Mouse (Mus musculus) heart, embryonic 14.5 days (tissue): ENCODE results near the gene Acss3. TPM values are rescaled to one million over a fixed set of nuclear protein-coding genes. Genes with fewer than 3 reads are reported as not detected.

Source experiments
- ATAC-seq: fragments of 200-750 bp; cut with Nextera tagmentation; 2 replicates; pipeline ENCODE4 v1.8.0; 2017; ENCODE audit warnings: low read depth, moderate TSS enrichment; ENCODE audit not compliant: insufficient number of reproducible peaks, insufficient read depth, low FRiP score
- H3K27ac ChIP-seq, 2 experiments: fragments of 200-500 bp in 1 of 2; fragments of 300-500 bp in 1 of 2; sonication (generic) in 1 of 2; replicated peaks in 1 of 2; 2 replicates each; pipeline ENCODE4 v1.5.1; 2012 to 2014; ENCODE audit warnings: low read depth in 2 of 2, low read length in 2 of 2, control low read depth in 1 of 2, mild to moderate bottlenecking in 1 of 2, mixed read lengths in 1 of 2; ENCODE audit not compliant: control insufficient read depth in 1 of 2, insufficient read depth in 1 of 2
- H3K27me3 ChIP-seq: fragments of 300-500 bp; sonication (generic); 2 replicates; pipeline ENCODE4 v1.6.1; 2014; ENCODE audit warnings: mild to moderate bottlenecking, low read length, control low read depth; ENCODE audit not compliant: control insufficient read depth, insufficient read depth
- H3K36me3 ChIP-seq: fragments of 300-500 bp; sonication (generic); 2 replicates; pipeline ENCODE4 v1.6.1; 2014; ENCODE audit warnings: mild to moderate bottlenecking, control low read depth, low read length, mixed read lengths; ENCODE audit not compliant: control insufficient read depth, insufficient read depth
- H3K4me1 ChIP-seq, 2 experiments: fragments of 200-500 bp in 1 of 2; fragments of 300-500 bp in 1 of 2; sonication (generic) in 1 of 2; 2 replicates each; pipeline ENCODE4 v1.6.1; 2012 to 2014; ENCODE audit warnings: low read length in 2 of 2, control low read depth in 1 of 2, mixed read lengths in 1 of 2; ENCODE audit not compliant: control insufficient read depth in 2 of 2, insufficient read depth in 2 of 2
- H3K4me2 ChIP-seq: fragments of 300-500 bp; sonication (generic); 2 replicates; pipeline ENCODE4 v1.6.1; 2014; ENCODE audit warnings: mild to moderate bottlenecking, low read length
- H3K4me3 ChIP-seq, 2 experiments: fragments of 200-500 bp in 1 of 2; fragments of 300-500 bp in 1 of 2; sonication (generic) in 1 of 2; 2 replicates each; pipeline ENCODE4 v1.5.1; 2012 to 2014; ENCODE audit warnings: low read length in 2 of 2, mild to moderate bottlenecking in 2 of 2, control low read depth in 1 of 2, low read depth in 1 of 2, moderate library complexity in 1 of 2; ENCODE audit not compliant: control insufficient read depth in 1 of 2, insufficient read depth in 1 of 2
- H3K9ac ChIP-seq: fragments of 300-500 bp; sonication (generic); 2 replicates; pipeline ENCODE4 v1.6.1; 2014; ENCODE audit warnings: mild to moderate bottlenecking, low read length
- H3K9me3 ChIP-seq: fragments of 300-500 bp; sonication (generic); 2 replicates; pipeline ENCODE4 v1.6.1; 2016; ENCODE audit warnings: low read length, control low read depth; ENCODE audit not compliant: control insufficient read depth
- WGBS: fragments of 180-500 bp; shearing (Covaris S2); extraction: QIAGEN DNeasy Blood & Tissue Kit; methylation state at CpG from one replicate; pipeline ENCODE4 v1.1.7; 2014; 5-methylcytosine and 5-hydroxymethylcytosine counted together
- polyA plus RNA-seq: library from polyadenylated mRNA; unstranded; fragments of >200 nt; fragmentation: Nextera tagmentation; extraction: Ambion mirVana; gene quantifications from 2 replicates; pipeline ENCODE4 v1.2.1, GENCODE M21; 2014

The Acss3 gene
- polyA plus RNA-seq, 1 experiment from 2014 or later, result 4.1 TPM

- H3K9ac ChIP-seq, result no peak overlapping the region
- no peak for ATAC-seq
- WGBS, result 85% methylated on average over 2 of the region's 2 CpGs
- H3K4me2 ChIP-seq, result no peak overlapping the region
- H3K27ac ChIP-seq, result no peak overlapping the region
- H3K36me3 ChIP-seq, result no peaks in the 10 kb centered on the region
- no peaks in the 10 kb centered on the region for H3K9me3 ChIP-seq
- H3K4me1 ChIP-seq, result no peaks in the 10 kb centered on the region
- H3K4me3 ChIP-seq, result no peak overlapping the region
- H3K27me3 ChIP-seq, result no peaks in the 10 kb centered on the region
These were observed 125.3 kb downstream of the Acss3 start for GRCm38 (mm10) chr10:106998052-106998625.

- Histone ChIP-seq H3K4me3 (no peak overlapping the region), H3K9ac (no peak overlapping the region), H3K9me3 (no peaks in the 10 kb centered on the region), H3K27ac (no peak overlapping the region), H3K4me2 (no peak overlapping the region), H3K36me3 (no peaks in the 10 kb centered on the region), H3K4me1 (no peaks in the 10 kb centered on the region), H3K27me3 (no peaks in the 10 kb centered on the region)
- no peak for ATAC-seq
- 80% methylated on average over 4 of the region's 4 CpGs for WGBS
These were observed 134.0 kb downstream of the Acss3 start for GRCm38 (mm10) chr10:106989478-106989877.

DNA sequence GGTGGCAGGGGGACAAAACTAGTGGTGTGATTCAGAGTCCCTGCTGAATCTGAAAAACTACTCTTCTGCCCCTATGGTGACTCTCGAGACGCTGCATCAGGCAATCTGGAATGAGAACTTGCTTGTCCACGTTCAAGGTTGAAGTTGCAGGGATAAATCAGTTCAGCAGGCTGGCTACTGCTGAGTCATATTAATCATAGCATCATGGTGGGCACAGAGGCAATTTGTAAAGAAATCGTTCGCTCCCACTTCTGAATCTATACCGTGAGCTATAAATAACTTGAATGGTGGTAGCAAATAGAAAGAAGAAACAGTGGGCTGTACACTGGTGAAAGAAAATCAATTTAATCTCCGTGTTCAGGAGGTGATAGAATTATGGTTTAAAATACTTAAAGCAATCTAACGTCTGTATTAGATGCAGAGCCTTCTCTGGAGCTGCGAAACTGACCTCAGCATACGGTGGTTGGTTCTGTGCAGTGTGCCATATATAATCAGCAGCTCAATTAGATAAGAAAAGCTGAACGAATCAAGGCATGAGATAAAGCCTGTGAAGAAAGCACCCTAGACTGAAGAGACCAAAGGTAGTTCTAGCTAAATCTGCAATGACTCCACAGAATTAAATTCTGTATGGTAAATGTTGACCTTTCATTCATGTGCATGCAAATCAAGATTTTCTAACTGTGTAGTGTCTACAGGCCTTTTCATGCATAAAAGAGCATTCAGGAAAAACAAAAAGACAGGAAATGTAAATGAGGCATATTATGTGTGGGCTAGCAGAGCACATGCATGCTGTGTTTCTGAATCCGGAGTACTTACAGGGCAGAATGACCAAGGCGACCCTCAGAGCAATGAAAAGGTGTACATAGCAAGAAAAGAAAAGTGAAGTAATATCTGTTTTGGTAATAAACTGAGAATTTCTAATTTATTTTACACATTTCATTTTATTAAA, 148.0 kb downstream of the Acss3 start:
- no peak overlapping the region for H3K27ac ChIP-seq
- no peak overlapping the region for H3K9ac ChIP-seq
- H3K4me1 ChIP-seq, result no peaks in the 10 kb centered on the region
- ATAC-seq, result no peak
- no peak overlapping the region for H3K4me2 ChIP-seq
- no peaks in the 10 kb centered on the region for H3K36me3 ChIP-seq
- WGBS, result 62% methylated on average over 13 of the region's 13 CpGs
- no peaks in the 10 kb centered on the region for H3K9me3 ChIP-seq
- no peaks in the 10 kb centered on the region for H3K27me3 ChIP-seq
- no peak overlapping the region for H3K4me3 ChIP-seq

- WGBS, result 81% methylated on average over 3 of the region's 3 CpGs
These were observed 164.4 kb downstream of the Acss3 start for GRCm38 (mm10) chr10:106959026-106959425.

DNA sequence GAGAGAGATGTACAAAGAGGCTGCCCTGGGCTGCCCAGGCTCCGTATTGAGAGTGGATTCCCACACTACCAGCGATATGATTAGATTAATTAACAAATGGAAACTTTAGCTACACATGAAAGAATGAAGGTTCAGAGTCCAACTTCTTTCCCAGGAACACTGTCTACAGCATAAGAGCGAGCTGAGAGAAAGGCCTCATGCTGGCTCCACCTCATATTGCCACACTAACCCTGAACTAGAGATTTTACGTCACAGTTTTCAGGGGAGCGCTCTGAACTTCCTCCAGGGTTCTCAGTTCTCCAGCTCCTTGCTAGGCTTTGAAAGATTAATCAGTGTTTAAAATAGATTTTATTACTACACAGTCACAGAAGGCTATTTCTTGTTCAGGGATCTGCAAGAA, 182.1 kb downstream of the Acss3 start:
- Histone ChIP-seq H3K27me3 (no peaks in the 10 kb centered on the region), H3K4me2 (no peak overlapping the region), H3K9me3 (no peaks in the 10 kb centered on the region), H3K27ac (no peak overlapping the region), H3K4me1 (no peaks in the 10 kb centered on the region), H3K9ac (no peak overlapping the region), H3K4me3 (no peak overlapping the region), H3K36me3 (no peaks in the 10 kb centered on the region)
- 71% methylated on average over 5 of the region's 5 CpGs for WGBS
- ATAC-seq, result no peak

More at GRCm38 (mm10) chr10:106959026-106959425, 164.4 kb downstream of the Acss3 start:
- H3K4me2 ChIP-seq, result no peak overlapping the region
- no peaks in the 10 kb centered on the region for H3K36me3 ChIP-seq
- H3K4me3 ChIP-seq, result no peak overlapping the region
- no peak for ATAC-seq
- no peaks in the 10 kb centered on the region for H3K27me3 ChIP-seq
- no peaks in the 10 kb centered on the region for H3K9me3 ChIP-seq
- no peak overlapping the region for H3K27ac ChIP-seq
- H3K4me1 ChIP-seq, result no peaks in the 10 kb centered on the region
- H3K9ac ChIP-seq, result no peak overlapping the region

GRCm38 (mm10) chr10:106939441-106939840, 184.0 kb downstream of the Acss3 start:
- WGBS, result 55% methylated on average over 1 of the region's 1 CpGs

GRCm38 (mm10) chr10:106938851-106939250, 184.6 kb downstream of the Acss3 start:
- Histone ChIP-seq H3K36me3 (no peaks in the 10 kb centered on the region), H3K4me1 (no peaks in the 10 kb centered on the region), H3K9ac (no peak overlapping the region), H3K4me3 (no peak overlapping the region), H3K9me3 (no peaks in the 10 kb centered on the region), H3K4me2 (no peak overlapping the region), H3K27ac (no peak overlapping the region), H3K27me3 (no peaks in the 10 kb centered on the region)
- 83% methylated on average over 3 of the region's 3 CpGs for WGBS
- ATAC-seq, result no peak

More at GRCm38 (mm10) chr10:106939441-106939840, 184.0 kb downstream of the Acss3 start:
- H3K36me3 ChIP-seq, result no peaks in the 10 kb centered on the region
- no peaks in the 10 kb centered on the region for H3K4me1 ChIP-seq
- no peak overlapping the region for H3K4me3 ChIP-seq
- ATAC-seq, result no peak
- H3K9ac ChIP-seq, result no peak overlapping the region
- H3K9me3 ChIP-seq, result no peaks in the 10 kb centered on the region
- no peak overlapping the region for H3K27ac ChIP-seq
- H3K27me3 ChIP-seq, result no peaks in the 10 kb centered on the region
- no peak overlapping the region for H3K4me2 ChIP-seq
